Mouse (Mus musculus) heart, embryonic 15.5 days (tissue): ENCODE measurements at regions not wholly inside any gene's neighbourhood (a gene's known extent, or its start where the extent isn't known, plus 50 kb on each side); places are given as distances from the start of the nearest gene placed in this dataset.

Experiments used
- ATAC-seq: fragments of 200-750 bp; cut with Nextera tagmentation; replicated peaks from 2 replicates; pipeline ENCODE4 v1.8.0; 2017; ENCODE audit warnings: low read depth, moderate TSS enrichment; ENCODE audit not compliant: insufficient number of reproducible peaks, insufficient read depth, low FRiP score
- H3K27ac ChIP-seq: fragments of 300-500 bp; sonication (generic); 2 replicates; pipeline ENCODE4 v1.5.1; 2015; ENCODE audit warnings: mild to moderate bottlenecking, inconsistent platforms
- H3K27me3 ChIP-seq: fragments of 300-500 bp; sonication (generic); 2 replicates; pipeline ENCODE4 v1.6.1; 2015; ENCODE audit warnings: inconsistent platforms
- H3K36me3 ChIP-seq: fragments of 300-500 bp; sonication (generic); 2 replicates; pipeline ENCODE4 v1.6.1; 2015; ENCODE audit warnings: mild to moderate bottlenecking, inconsistent platforms
- H3K4me1 ChIP-seq: fragments of 300-500 bp; sonication (generic); replicated peaks from 2 replicates; pipeline ENCODE4 v1.6.1; 2015; ENCODE audit warnings: inconsistent platforms
- H3K4me2 ChIP-seq: fragments of 300-500 bp; sonication (generic); 2 replicates; pipeline ENCODE4 v1.6.1; 2015; ENCODE audit warnings: inconsistent platforms, mild to moderate bottlenecking, moderate library complexity
- H3K4me3 ChIP-seq: fragments of 300-500 bp; sonication (generic); 2 replicates; pipeline ENCODE4 v1.5.1; 2015; ENCODE audit warnings: mild to moderate bottlenecking, inconsistent platforms
- H3K9ac ChIP-seq: fragments of 300-500 bp; sonication (generic); 2 replicates; pipeline ENCODE4 v1.6.1; 2015; ENCODE audit warnings: mild to moderate bottlenecking, inconsistent platforms
- H3K9me3 ChIP-seq: fragments of 300-500 bp; sonication (generic); replicated peaks from 2 replicates; pipeline ENCODE4 v1.6.1; 2016; ENCODE audit warnings: inconsistent platforms
- WGBS: fragments of 180-500 bp; shearing (Covaris S2); methylation state at CpG from one replicate; pipeline ENCODE4 v1.1.7; 2015; ENCODE audit warnings: mixed read lengths; 5-methylcytosine and 5-hydroxymethylcytosine counted together

- H3K4me2 ChIP-seq: no peak overlapping the region
- 0 out of 2 replicates have a peak, but pooled peaks cover 2% of the 10 kb centered on the region for H3K4me1 ChIP-seq
- ATAC-seq: no peak
- peaks cover 7% of the 10 kb centered on the region; the same call in 1 of the 2 replicates for H3K27me3 ChIP-seq
- H3K9ac ChIP-seq: no peak overlapping the region
- no peaks in the 10 kb centered on the region for H3K36me3 ChIP-seq
- no peaks in the 10 kb centered on the region for H3K9me3 ChIP-seq
- no peak overlapping the region for H3K4me3 ChIP-seq
- no peak overlapping the region for H3K27ac ChIP-seq
- WGBS: 52% methylated on average over 3 of the region's 3 CpGs
Measured at GRCm38 (mm10) chrX:158920217-158920616, 289.9 kb upstream of the Rps6ka3 start.

DNA sequence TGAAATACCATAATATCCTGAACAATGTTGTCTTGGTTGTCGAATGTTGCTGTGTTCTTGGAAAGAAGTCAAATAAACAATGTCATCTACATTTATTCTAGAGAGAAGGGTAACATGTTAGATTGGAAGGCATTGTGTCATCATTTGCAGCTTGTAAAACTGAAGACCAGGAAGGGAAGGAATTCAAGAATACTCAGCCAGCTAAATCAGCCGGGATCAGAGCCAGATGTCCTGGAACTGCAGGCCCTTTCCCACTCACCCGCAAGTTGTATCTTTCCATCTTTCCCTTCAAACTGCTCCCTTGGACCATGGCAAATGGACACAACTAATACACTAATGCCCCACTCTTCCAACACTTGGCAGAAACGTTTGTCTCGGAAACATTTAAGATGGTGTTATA, 288.7 kb upstream of the Rps6ka3 start:
- H3K27ac ChIP-seq: no peak overlapping the region
- H3K27me3 ChIP-seq: peaks cover 7% of the 10 kb centered on the region; the same call in 1 of the 2 replicates
- H3K36me3 ChIP-seq: no peaks in the 10 kb centered on the region
- no peak overlapping the region for H3K4me2 ChIP-seq
- no peak overlapping the region for H3K4me3 ChIP-seq
- H3K4me1 ChIP-seq: 0 out of 2 replicates have a peak, but pooled peaks cover 2% of the 10 kb centered on the region
- 51% methylated on average over 5 of the region's 5 CpGs for WGBS
- H3K9me3 ChIP-seq: no peaks in the 10 kb centered on the region
- no peak for ATAC-seq
- H3K9ac ChIP-seq: no peak overlapping the region

GRCm38 (mm10) chrX:158921838-158922450, 288.2 kb upstream of the Rps6ka3 start:
- no peak overlapping the region for H3K4me3 ChIP-seq
- WGBS: 33% methylated on average over 14 of the region's 14 CpGs
- H3K4me2 ChIP-seq: peak overlapping the region; percentile 18; the same call in 1 of the 2 replicates
- no peak for ATAC-seq
- no peak overlapping the region for H3K27ac ChIP-seq
- no peak overlapping the region for H3K9ac ChIP-seq
- no peaks in the 10 kb centered on the region for H3K9me3 ChIP-seq
- 0 out of 2 replicates have a peak, but pooled peaks cover 2% of the 10 kb centered on the region for H3K4me1 ChIP-seq
- H3K36me3 ChIP-seq: no peaks in the 10 kb centered on the region
- peaks cover 7% of the 10 kb centered on the region; the same call in 1 of the 2 replicates for H3K27me3 ChIP-seq

- ATAC-seq: no peak
- H3K4me2 ChIP-seq: peak overlapping the region; percentile 55
- H3K36me3 ChIP-seq: no peaks in the 10 kb centered on the region
- H3K27ac ChIP-seq: no peak overlapping the region
- 0 out of 2 replicates have a peak, but pooled peaks cover 2% of the 10 kb centered on the region for H3K4me1 ChIP-seq
- H3K27me3 ChIP-seq: peaks cover 7% of the 10 kb centered on the region; the same call in 1 of the 2 replicates
- H3K9me3 ChIP-seq: no peaks in the 10 kb centered on the region
- WGBS: 19% methylated on average over 14 of the region's 14 CpGs
- no peak overlapping the region for H3K9ac ChIP-seq
- peak overlapping the region; percentile 18 for H3K4me3 ChIP-seq
Measured at GRCm38 (mm10) chrX:158923081-158923561, 287.0 kb upstream of the Rps6ka3 start.

GRCm38 (mm10) chrX:158923657-158924489, 286.2 kb upstream of the Rps6ka3 start:
- peak overlapping the region; percentile 4; the same call in 1 of the 2 replicates for H3K4me3 ChIP-seq
- H3K27me3 ChIP-seq: peaks cover 7% of the 10 kb centered on the region; the same call in 1 of the 2 replicates
- WGBS: 32% methylated on average over 17 of the region's 17 CpGs
- H3K36me3 ChIP-seq: no peaks in the 10 kb centered on the region
- H3K4me2 ChIP-seq: peak overlapping the region; percentile 55
- ATAC-seq: no peak
- no peak overlapping the region for H3K27ac ChIP-seq
- H3K9me3 ChIP-seq: no peaks in the 10 kb centered on the region
- no peak overlapping the region for H3K9ac ChIP-seq
- H3K4me1 ChIP-seq: 0 out of 2 replicates have a peak, but pooled peaks cover 2% of the 10 kb centered on the region

DNA sequence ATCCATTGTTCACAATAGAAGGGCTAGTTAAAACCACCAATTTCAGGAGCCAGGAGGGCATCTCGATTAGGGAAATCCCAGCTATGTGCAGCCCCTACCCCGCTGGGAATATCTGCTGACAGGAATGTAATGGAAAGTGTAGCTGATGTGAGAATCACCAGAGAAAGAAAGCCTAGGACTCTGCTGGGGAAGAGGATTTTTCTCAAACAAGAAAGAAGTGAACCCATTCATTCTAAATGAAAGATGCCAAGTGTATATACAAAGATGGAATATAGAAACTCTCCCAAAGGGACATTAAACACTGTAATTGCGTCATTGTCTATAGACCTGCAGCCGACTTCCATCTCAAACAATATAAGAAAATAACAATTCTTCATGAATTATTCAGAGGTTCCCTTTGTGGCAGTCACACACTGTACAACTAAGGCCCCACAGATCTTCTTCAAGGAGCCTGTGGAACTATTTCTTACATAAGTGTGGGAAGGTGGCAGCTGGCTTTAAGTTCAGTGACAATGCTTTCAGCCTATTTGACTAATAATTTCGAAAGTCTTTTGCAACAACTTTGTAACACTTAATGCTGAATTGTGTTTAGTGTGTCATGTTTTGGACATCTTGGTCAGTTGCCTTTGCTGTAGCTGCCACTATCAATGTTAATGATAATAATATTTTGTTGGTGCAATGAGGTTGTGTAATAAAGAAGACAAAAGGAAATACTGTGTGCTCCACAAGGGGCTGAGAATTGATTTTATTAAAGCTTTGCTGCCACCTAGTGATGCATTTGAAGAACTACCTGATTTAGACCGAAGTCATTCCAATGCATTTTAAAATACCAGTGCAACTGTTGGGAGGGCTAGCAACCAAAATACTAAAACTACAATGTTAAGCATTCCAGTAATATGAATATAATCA, 285.4 kb upstream of the Rps6ka3 start:
- Histone ChIP-seq H3K4me1 (0 out of 2 replicates have a peak, but pooled peaks cover 2% of the 10 kb centered on the region), H3K27ac (no peak overlapping the region), H3K4me3 (no peak overlapping the region), H3K36me3 (no peaks in the 10 kb centered on the region), H3K9ac (no peak overlapping the region), H3K4me2 (peak overlapping the region; percentile 55; the same call in 1 of the 2 replicates), H3K9me3 (no peaks in the 10 kb centered on the region), H3K27me3 (peaks cover 7% of the 10 kb centered on the region; the same call in 1 of the 2 replicates)
- ATAC-seq: no peak
- WGBS: 38% methylated on average over 6 of the region's 6 CpGs

GRCm38 (mm10) chrX:158931864-158932263, 278.2 kb upstream of the Rps6ka3 start:
- Histone ChIP-seq H3K4me3 (no peak overlapping the region), H3K4me1 (no peaks in the 10 kb centered on the region), H3K9me3 (no peaks in the 10 kb centered on the region), H3K27ac (no peak overlapping the region), H3K4me2 (no peak overlapping the region), H3K36me3 (no peaks in the 10 kb centered on the region), H3K9ac (no peak overlapping the region), H3K27me3 (no peaks in the 10 kb centered on the region)
- 83% methylated on average over 1 of the region's 1 CpGs for WGBS
- no peak for ATAC-seq

DNA sequence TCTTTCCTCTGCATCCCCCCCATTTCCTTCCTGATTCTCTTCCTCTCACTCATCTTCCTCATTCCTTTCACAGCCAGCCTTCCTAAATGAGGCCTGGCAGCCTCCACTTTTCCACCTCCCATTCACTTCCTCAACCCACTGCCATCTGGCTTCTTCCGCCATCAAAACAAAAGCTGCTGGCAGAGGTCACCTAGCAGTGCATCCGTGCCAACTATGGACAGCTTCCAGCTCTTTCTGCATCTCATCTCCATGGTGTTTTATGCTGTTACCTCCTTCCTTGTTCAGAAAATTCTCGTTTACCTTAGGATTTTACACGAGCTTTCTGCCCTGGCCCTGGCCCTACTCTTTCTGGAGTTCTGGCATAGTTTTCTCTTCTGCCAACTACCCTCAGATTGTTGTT, 262.9 kb upstream of the Rps6ka3 start:
- Histone ChIP-seq H3K4me2 (no peak overlapping the region), H3K9ac (no peak overlapping the region), H3K4me1 (no peaks in the 10 kb centered on the region), H3K27me3 (no peaks in the 10 kb centered on the region), H3K9me3 (no peaks in the 10 kb centered on the region), H3K36me3 (no peaks in the 10 kb centered on the region), H3K4me3 (no peak overlapping the region), H3K27ac (no peak overlapping the region)
- ATAC-seq: no peak
- 58% methylated on average over 4 of the region's 4 CpGs for WGBS

DNA sequence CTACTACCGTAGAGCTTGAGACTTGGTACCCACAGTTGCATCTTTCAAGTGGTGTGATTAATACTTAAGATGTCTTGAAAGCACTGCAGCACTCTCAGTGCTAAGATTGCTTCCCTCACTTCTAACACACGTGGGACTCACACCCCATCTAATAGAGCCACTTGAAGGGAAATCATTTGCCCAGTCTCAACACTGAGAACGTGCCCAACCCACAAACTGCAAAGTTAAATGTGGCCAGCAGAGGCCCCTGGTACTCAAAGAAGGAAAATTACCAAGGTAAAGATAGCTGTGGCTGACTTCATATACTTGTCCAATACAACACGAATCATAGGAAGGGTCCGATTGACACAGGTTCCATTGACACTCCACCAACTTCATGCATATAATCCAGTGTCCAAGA, 238.4 kb upstream of the Rps6ka3 start:
- no peaks in the 10 kb centered on the region for H3K9me3 ChIP-seq
- no peak for ATAC-seq
- 57% methylated on average over 5 of the region's 5 CpGs for WGBS

GRCm38 (mm10) chrX:158976648-158977047, 233.5 kb upstream of the Rps6ka3 start:
- WGBS: 58% methylated on average over 5 of the region's 5 CpGs
- Histone ChIP-seq H3K9me3 (no peaks in the 10 kb centered on the region), H3K27me3 (no peaks in the 10 kb centered on the region), H3K4me1 (no peaks in the 10 kb centered on the region), H3K9ac (no peak overlapping the region), H3K27ac (no peak overlapping the region), H3K36me3 (no peaks in the 10 kb centered on the region), H3K4me2 (no peak overlapping the region), H3K4me3 (no peak overlapping the region)
- ATAC-seq: no peak

More for the DNA sequence above, 238.4 kb upstream of the Rps6ka3 start:
- Histone ChIP-seq H3K27ac (no peak overlapping the region), H3K36me3 (no peaks in the 10 kb centered on the region), H3K27me3 (no peaks in the 10 kb centered on the region), H3K9ac (no peak overlapping the region), H3K4me3 (no peak overlapping the region), H3K4me2 (no peak overlapping the region), H3K4me1 (no peaks in the 10 kb centered on the region)
